Mouse (Mus musculus): Measurements from ENCODE around the gene Slco2a1.

DNA sequence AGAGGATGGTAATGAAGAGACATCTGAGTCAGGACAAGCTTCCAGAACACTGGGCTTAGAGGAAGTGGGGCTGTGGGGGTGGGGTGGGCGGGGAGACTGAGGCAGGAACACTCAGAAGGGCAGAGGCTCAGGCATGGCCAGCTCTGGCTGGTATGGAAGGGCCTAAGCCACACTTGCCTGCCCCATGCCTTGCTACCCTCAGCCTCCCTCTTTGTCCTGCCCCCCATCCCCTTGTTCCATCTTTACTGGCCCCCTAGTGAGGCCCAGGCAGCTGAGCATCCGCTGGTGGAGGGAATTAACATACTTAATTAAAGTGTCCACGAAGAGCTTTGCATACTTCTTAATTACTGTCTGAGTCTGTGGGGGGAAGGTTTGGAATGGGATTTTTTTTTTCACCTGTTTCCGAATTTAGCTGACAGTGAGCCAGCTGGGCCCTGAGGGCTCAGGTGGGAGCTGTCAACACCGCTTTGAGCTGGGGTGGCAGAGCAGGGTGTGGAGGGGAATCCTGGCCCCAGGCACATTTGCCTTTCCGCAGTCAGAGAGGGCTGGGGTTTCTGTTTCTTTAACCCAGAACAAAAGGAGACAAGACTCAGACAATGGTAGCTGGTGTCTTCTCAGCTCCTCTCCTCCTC lies 145.1 kb downstream of the Slco2a1 start:
- TF ChIP-seq CTCF (IDR thresholded peaks at IDR 0.05; ENCODE audit: borderline replicate concordance, extremely low read depth, insufficient read depth, insufficient read length) (no peak), POLR2A (IDR thresholded peaks at IDR 0.05; ENCODE audit: borderline replicate concordance, extremely low read depth, insufficient read depth, insufficient read length, poor library complexity, severe bottlenecking) (no peak)

All from brain, embryonic 14.5 days (tissue).